Mouse (Mus musculus) heart, embryonic 15.5 days (tissue): Measurements from ENCODE around the gene Hmgcl. TPM values are rescaled to one million over a fixed set of nuclear protein-coding genes. Genes with fewer than 3 reads are reported as not detected.

Experiments
- polyA plus RNA-seq: library from polyadenylated mRNA; unstranded; fragments of >200 nt; fragmentation: Nextera tagmentation; extraction: Ambion mirVana; gene quantifications from 2 replicates; pipeline ENCODE4 v1.2.1, GENCODE M21; 2015

Gene Hmgcl
- polyA plus RNA-seq, 1 experiment from 2014 or later: 80.2 TPM

Other genes starting within 250 kb of the Hmgcl start
- gene Il22ra1, start 218.3 kb upstream of the Hmgcl start, polyA plus RNA-seq: 0.06 TPM in 2 replicates
- gene Myom3, start 186.7 kb upstream of the Hmgcl start, polyA plus RNA-seq: 0.20 and 0.52 TPM in 2 replicates
- gene Srsf10, start 90.7 kb upstream of the Hmgcl start, polyA plus RNA-seq: 127 and 131 TPM in 2 replicates
- 123 and 130 TPM in 2 replicates for gene Pnrc2, start 72.6 kb upstream of the Hmgcl start, polyA plus RNA-seq
- 0.49 and 0.55 TPM in 2 replicates for gene Cnr2, start 51.1 kb upstream of the Hmgcl start, polyA plus RNA-seq
- gene Fuca1, start 25.7 kb upstream of the Hmgcl start, polyA plus RNA-seq: 38.1 and 61.6 TPM in 2 replicates
- gene Gale, start 17.3 kb downstream of the Hmgcl start, polyA plus RNA-seq: 17.6 and 24.8 TPM in 2 replicates
- gene Lypla2, start 26.2 kb downstream of the Hmgcl start, polyA plus RNA-seq: 59.6 and 79.0 TPM in 2 replicates
- 34.0 and 57.7 TPM in 2 replicates for gene Pithd1, start 40.8 kb downstream of the Hmgcl start, polyA plus RNA-seq
- gene Eloa, start 75.3 kb downstream of the Hmgcl start, polyA plus RNA-seq: 27.3 and 31.4 TPM in 2 replicates
- gene Rpl11, start 107.0 kb downstream of the Hmgcl start, polyA plus RNA-seq: 236 and 245 TPM in 2 replicates
- 261 and 294 TPM in 2 replicates for gene Id3, start 197.0 kb downstream of the Hmgcl start, polyA plus RNA-seq
- 7.8 and 9.6 TPM in 2 replicates for gene E2f2, start 225.9 kb downstream of the Hmgcl start, polyA plus RNA-seq